Mouse (Mus musculus) intestine, embryonic 16.5 days (tissue): ENCODE measurements around the gene Mpv17. TPM values are rescaled to one million over a fixed set of nuclear protein-coding genes. Genes with fewer than 3 reads are reported as not detected.

Experiments
- ATAC-seq: fragments of 200-750 bp; cut with Nextera tagmentation; 2 replicates; pipeline ENCODE4 v1.8.0; 2017; ENCODE audit warnings: moderate TSS enrichment, moderate library complexity
- H3K27ac ChIP-seq: fragments of 300-500 bp; sonication (generic); 2 replicates; pipeline ENCODE4 v1.5.1; 2014; ENCODE audit warnings: mild to moderate bottlenecking, low read length
- H3K27me3 ChIP-seq: fragments of 300-500 bp; sonication (generic); replicated peaks from 2 replicates; pipeline ENCODE4 v1.6.1; 2014; ENCODE audit warnings: low read length, control low read depth, mixed read lengths; ENCODE audit not compliant: control insufficient read depth, insufficient read depth
- H3K36me3 ChIP-seq: fragments of 300-500 bp; sonication (generic); 2 replicates; pipeline ENCODE4 v1.6.1; 2014; ENCODE audit warnings: low read length, control low read depth; ENCODE audit not compliant: control insufficient read depth, insufficient read depth
- H3K4me1 ChIP-seq: fragments of 300-500 bp; sonication (generic); 2 replicates; pipeline ENCODE4 v1.6.1; 2014; ENCODE audit warnings: low read length, control low read depth, mixed read lengths; ENCODE audit not compliant: control insufficient read depth, insufficient read depth
- H3K4me2 ChIP-seq: fragments of 300-500 bp; sonication (generic); 2 replicates; pipeline ENCODE4 v1.6.1; 2014; ENCODE audit warnings: low read depth, low read length, control low read depth
- H3K4me3 ChIP-seq: fragments of 300-500 bp; sonication (generic); 2 replicates; pipeline ENCODE4 v1.5.1; 2014; ENCODE audit warnings: mild to moderate bottlenecking, low read length
- H3K9ac ChIP-seq: fragments of 300-500 bp; sonication (generic); 2 replicates; pipeline ENCODE4 v1.6.1; 2014; ENCODE audit warnings: low read depth, low read length
- H3K9me3 ChIP-seq: fragments of 300-500 bp; sonication (generic); 2 replicates; pipeline ENCODE4 v1.6.1; 2016; ENCODE audit warnings: low read length, control low read depth; ENCODE audit not compliant: control insufficient read depth
- WGBS: fragments of 180-500 bp; shearing (Covaris S2); extraction: QIAGEN DNeasy Blood & Tissue Kit; methylation state at CpG from one replicate; pipeline ENCODE4 v1.1.7; 2014; 5-methylcytosine and 5-hydroxymethylcytosine counted together
- polyA plus RNA-seq: library from polyadenylated mRNA; unstranded; fragments of >200 nt; fragmentation: Nextera tagmentation; extraction: Ambion mirVana; gene quantifications from 2 replicates; pipeline ENCODE4 v1.2.1, GENCODE M21; 2015

Mpv17 gene
- 80.3 and 84.4 TPM in 2 replicates for polyA plus RNA-seq

GRCm38 (mm10) chr5:31154152-31154553 lies at the start of gene Mpv17:
Mpv17 (minus strand) TSS chr5:31154251.
- H3K9me3 ChIP-seq = no peaks in the 10 kb centered on the region
- H3K27ac ChIP-seq = peak within 1 kb of the TSS; percentile 50
- peaks cover 13% of the 10 kb centered on the region for H3K36me3 ChIP-seq
- peak; percentile 96 for ATAC-seq
- no peaks in the 10 kb centered on the region for H3K27me3 ChIP-seq
- peak within 1 kb of the TSS; percentile 73 for H3K4me3 ChIP-seq
- H3K4me2 ChIP-seq = peak within 1 kb of the TSS; percentile 86
- peak within 1 kb of the TSS; percentile 81 for H3K9ac ChIP-seq
- WGBS = under 1% methylated on average over 19 of the region's 19 CpGs
- H3K4me1 ChIP-seq = peaks cover 6% of the 10 kb centered on the region

- H3K9me3 ChIP-seq = no peaks in the 10 kb centered on the region
- 86% methylated on average over 7 of the region's 7 CpGs for WGBS
- peaks cover 40% of the 10 kb centered on the region for H3K36me3 ChIP-seq
- H3K9ac ChIP-seq = peak overlapping the region; percentile 91
- ATAC-seq = no peak
- peak overlapping the region; percentile 64 for H3K4me2 ChIP-seq
- peak overlapping the region; percentile 79 for H3K4me3 ChIP-seq
- no peaks in the 10 kb centered on the region for H3K27me3 ChIP-seq
- peak overlapping the region; percentile 81 for H3K27ac ChIP-seq
- peaks cover 4% of the 10 kb centered on the region; the same call in 1 of the 2 replicates for H3K4me1 ChIP-seq
Observed at GRCm38 (mm10) chr5:31202933-31203332, 48.9 kb upstream of the Mpv17 start.

- Histone ChIP-seq H3K9ac (peak within 1 kb of the TSS; percentile 91), H3K4me1 (peaks cover 4% of the 10 kb centered on the region; the same call in 1 of the 2 replicates), H3K4me3 (peak within 1 kb of the TSS; percentile 79), H3K9me3 (no peaks in the 10 kb centered on the region), H3K27me3 (no peaks in the 10 kb centered on the region), H3K4me2 (peak within 1 kb of the TSS; percentile 66), H3K27ac (peak within 1 kb of the TSS; percentile 83), H3K36me3 (peaks cover 48% of the 10 kb centered on the region)
- ATAC-seq = peak; percentile 98
- WGBS = under 1% methylated on average over 53 of the region's 53 CpGs
Observed at GRCm38 (mm10) chr5:31201742-31202590, 47.9 kb upstream of the Mpv17 start, which contains the start of gene Zfp513. Zfp513 (minus strand) TSS chr5:31202303.

- peaks cover 4% of the 10 kb centered on the region; the same call in 1 of the 2 replicates for H3K4me1 ChIP-seq
Observed at GRCm38 (mm10) chr5:31201042-31201741, 47.1 kb upstream of the Mpv17 start.

GRCm38 (mm10) chr5:31200327-31200768 lies 46.3 kb upstream of the Mpv17 start:
- ATAC-seq = no peak
- H3K4me2 ChIP-seq = 0 out of 2 replicates have a peak overlapping the region, but pooled peaks have one; percentile 66
- H3K27me3 ChIP-seq = no peaks in the 10 kb centered on the region
- H3K4me3 ChIP-seq = no peak overlapping the region
- no peaks in the 10 kb centered on the region for H3K9me3 ChIP-seq
- no peak overlapping the region for H3K27ac ChIP-seq
- WGBS = 88% methylated on average over 27 of the region's 27 CpGs
- peaks cover 4% of the 10 kb centered on the region; the same call in 1 of the 2 replicates for H3K4me1 ChIP-seq
- no peak overlapping the region for H3K9ac ChIP-seq
- peaks cover 55% of the 10 kb centered on the region for H3K36me3 ChIP-seq

More at GRCm38 (mm10) chr5:31201042-31201741, 47.1 kb upstream of the Mpv17 start:
- WGBS = 13% methylated on average over 13 of the region's 13 CpGs
- Histone ChIP-seq H3K36me3 (peaks cover 53% of the 10 kb centered on the region), H3K27ac (peak overlapping the region; percentile 83), H3K4me2 (peak overlapping the region; percentile 66), H3K9me3 (no peaks in the 10 kb centered on the region), H3K4me3 (peak overlapping the region; percentile 79), H3K27me3 (no peaks in the 10 kb centered on the region), H3K9ac (peak overlapping the region; percentile 91)
- ATAC-seq = no peak

- 82% methylated on average over 9 of the region's 9 CpGs for WGBS
Observed at GRCm38 (mm10) chr5:31199893-31200292, 45.8 kb upstream of the Mpv17 start.

GRCm38 (mm10) chr5:31199321-31199892 lies 45.4 kb upstream of the Mpv17 start:
- Histone ChIP-seq H3K4me2 (no peak overlapping the region), H3K27ac (no peak overlapping the region), H3K9me3 (no peaks in the 10 kb centered on the region), H3K4me3 (no peak overlapping the region), H3K27me3 (no peaks in the 10 kb centered on the region), H3K4me1 (peaks cover 12% of the 10 kb centered on the region), H3K9ac (no peak overlapping the region), H3K36me3 (peaks cover 50% of the 10 kb centered on the region)
- no peak for ATAC-seq
- 87% methylated on average over 19 of the region's 19 CpGs for WGBS

More at GRCm38 (mm10) chr5:31199893-31200292, 45.8 kb upstream of the Mpv17 start:
- H3K27ac ChIP-seq = no peak overlapping the region
- no peak for ATAC-seq
- no peak overlapping the region for H3K4me3 ChIP-seq
- no peaks in the 10 kb centered on the region for H3K9me3 ChIP-seq
- peaks cover 8% of the 10 kb centered on the region; the same call in 1 of the 2 replicates for H3K4me1 ChIP-seq
- peaks cover 51% of the 10 kb centered on the region for H3K36me3 ChIP-seq
- no peaks in the 10 kb centered on the region for H3K27me3 ChIP-seq
- no peak overlapping the region for H3K9ac ChIP-seq
- no peak overlapping the region for H3K4me2 ChIP-seq

- no peak overlapping the region for H3K4me2 ChIP-seq
- no peak overlapping the region for H3K27ac ChIP-seq
- H3K4me1 ChIP-seq = peaks cover 16% of the 10 kb centered on the region
- H3K36me3 ChIP-seq = peaks cover 50% of the 10 kb centered on the region
- H3K4me3 ChIP-seq = no peak overlapping the region
- H3K27me3 ChIP-seq = no peaks in the 10 kb centered on the region
- H3K9me3 ChIP-seq = no peaks in the 10 kb centered on the region
- no peak overlapping the region for H3K9ac ChIP-seq
- 74% methylated on average over 5 of the region's 5 CpGs for WGBS
- no peak for ATAC-seq
Observed at GRCm38 (mm10) chr5:31198616-31199320, 44.7 kb upstream of the Mpv17 start.
